Mouse (Mus musculus) central nervous system, embryonic 14 days (tissue): Measurements from ENCODE around the gene Smim20. TPM values are rescaled to one million over a fixed set of nuclear protein-coding genes. Genes with fewer than 3 reads are reported as not detected.

Experiments
- polyA plus RNA-seq: library from polyadenylated mRNA; depleted of rRNA; stranded (reverse); fragments of >200 nt; gene quantifications from 2 replicates; pipeline ENCODE4 v1.2.3, GENCODE M21; 2012; rRNA removed

The Smim20 gene
- 42.8 and 45.2 TPM in 2 replicates for polyA plus RNA-seq

DNA sequence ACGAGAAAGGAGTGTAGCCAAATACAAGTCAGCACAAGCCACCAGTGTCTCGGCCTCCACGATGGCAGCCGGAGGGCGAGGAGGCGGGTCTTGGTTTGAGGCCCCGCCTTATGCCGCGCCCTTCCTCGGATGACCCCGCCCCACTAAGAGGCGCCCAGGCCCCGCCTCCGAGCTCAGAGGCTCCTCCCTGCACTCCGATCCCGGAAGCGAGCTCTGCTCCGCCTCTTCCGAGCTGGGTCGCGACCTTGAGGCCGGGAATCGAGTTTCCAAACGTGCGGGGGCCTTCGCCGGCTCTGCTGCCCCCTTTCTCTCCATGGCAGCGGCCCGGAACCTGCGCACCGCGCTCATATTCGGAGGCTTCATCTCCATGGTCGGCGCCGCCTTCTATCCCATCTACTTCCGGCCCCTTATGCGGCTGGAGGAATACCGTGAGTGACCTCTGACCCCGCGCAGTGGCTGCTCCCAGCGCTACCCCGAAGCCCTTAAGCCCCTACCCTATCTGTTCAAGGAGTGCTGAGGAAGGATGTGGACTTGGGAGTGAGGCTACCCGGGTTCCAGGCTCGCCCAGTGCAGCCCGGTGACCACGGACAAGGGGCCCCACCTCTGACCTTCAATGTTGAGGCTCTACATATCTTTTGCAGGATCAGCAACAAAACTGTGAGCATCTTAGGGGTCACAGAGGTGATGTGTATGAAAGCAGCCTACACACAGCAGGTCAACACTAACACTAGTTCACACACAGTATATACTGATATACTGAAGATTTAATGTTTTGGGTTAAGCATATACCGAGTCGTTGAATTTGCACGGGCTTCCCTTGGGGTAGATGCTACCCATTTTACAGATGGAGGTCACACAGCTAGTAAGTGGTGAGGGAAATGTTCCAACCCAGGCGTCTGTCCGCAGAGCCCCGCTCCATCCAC is at the start of gene Smim20:
Gene Smim20 (plus strand): TSS at position 153 of the 923 bp plus-strand sequence.

Other genes with a start within 250 kb of the Smim20 start
- gene Slc34a2, start 229.0 kb upstream of the Smim20 start, polyA plus RNA-seq: 0.01 and 0.05 TPM in 2 replicates
- 12.9 and 18.2 TPM in 2 replicates for gene Sel1l3, start 53.2 kb upstream of the Smim20 start, polyA plus RNA-seq
- 53.9 and 63.7 TPM in 2 replicates for gene Rbpj, start 199.1 kb downstream of the Smim20 start, polyA plus RNA-seq